Mouse (Mus musculus): ENCODE measurements around the gene Pde6d. TPM values are rescaled to one million over a fixed set of nuclear protein-coding genes. Genes with fewer than 3 reads are reported as not detected.
A peak's percentile ranks its signal among the peaks of the same experiment; 100 is the strongest.
"Not testable (repeated sequence)": the region's sequence is repeated elsewhere in the genome, so short reads cannot be mapped to it uniquely, and the experiment has no call there.

Gene Pde6d
- total RNA-seq, 1 experiment from 2014 or later: 4.1 TPM

DNA sequence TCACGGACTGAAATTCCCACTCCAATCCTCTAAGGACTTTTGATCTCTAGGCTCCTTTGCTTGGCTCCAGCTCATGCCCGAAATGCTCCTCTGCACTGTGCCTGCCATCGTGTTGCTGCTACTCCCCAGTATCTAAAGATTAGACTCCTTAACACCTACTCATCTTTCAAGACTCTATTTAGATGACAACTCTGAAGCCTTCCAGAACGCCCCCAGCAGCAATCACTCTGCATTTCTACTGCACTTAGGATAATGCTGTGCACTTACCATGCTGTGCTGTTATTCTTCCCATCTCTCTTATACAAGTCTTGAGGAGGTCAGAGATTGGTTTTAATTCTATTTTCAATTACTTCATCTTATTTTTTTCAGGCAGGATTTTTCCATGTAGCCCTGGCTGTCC is 10.5 kb downstream of the Pde6d start:
- no peak for ATAC-seq (replicated peaks; ENCODE audit: insufficient number of reproducible peaks, low FRiP score, low TSS enrichment, poor library complexity, severe bottlenecking)

- no peak for ATAC-seq (replicated peaks; ENCODE audit: insufficient number of reproducible peaks, low FRiP score, low TSS enrichment, poor library complexity, severe bottlenecking)
Observed at GRCm38 (mm10) chr1:86571381-86571780, 11.0 kb downstream of the Pde6d start.

DNA sequence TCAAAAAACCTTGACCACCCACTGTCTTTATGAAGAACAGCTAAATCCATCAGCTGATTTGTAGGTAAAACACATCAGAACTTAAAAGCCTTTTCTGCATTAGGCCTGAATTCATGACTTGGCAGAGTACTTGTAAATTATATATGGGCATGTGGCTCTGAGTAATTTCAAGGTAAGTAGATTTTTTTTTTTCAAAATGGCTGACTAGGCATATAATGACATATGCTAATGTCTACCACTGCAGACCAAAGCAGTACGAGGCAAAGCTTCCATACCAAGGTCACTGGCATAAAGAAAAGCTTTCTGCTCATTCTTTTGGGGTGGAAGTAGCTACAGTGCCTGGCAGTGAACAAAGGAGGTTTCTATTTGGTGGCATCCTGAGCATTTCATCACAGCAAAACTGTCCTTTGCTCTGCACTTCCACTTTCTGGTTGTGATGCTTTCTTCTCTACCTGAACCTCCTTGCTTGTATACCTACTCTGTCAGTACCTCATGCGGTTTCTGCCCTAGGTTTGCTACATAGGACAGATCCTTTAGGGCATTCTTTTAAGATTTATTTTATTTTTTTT is 13.1 kb downstream of the Pde6d start:
- ATAC-seq (replicated peaks; ENCODE audit: insufficient number of reproducible peaks, low FRiP score, low TSS enrichment, poor library complexity, severe bottlenecking): no peak

GRCm38 (mm10) chr1:86568409-86568808 is 14.0 kb downstream of the Pde6d start:
- ATAC-seq (replicated peaks; ENCODE audit: insufficient number of reproducible peaks, low FRiP score, low TSS enrichment, poor library complexity, severe bottlenecking): no peak

- ATAC-seq (replicated peaks; ENCODE audit: insufficient number of reproducible peaks, low FRiP score, low TSS enrichment, poor library complexity, severe bottlenecking): no peak
Observed at GRCm38 (mm10) chr1:86562663-86563062, 19.8 kb downstream of the Pde6d start.

DNA sequence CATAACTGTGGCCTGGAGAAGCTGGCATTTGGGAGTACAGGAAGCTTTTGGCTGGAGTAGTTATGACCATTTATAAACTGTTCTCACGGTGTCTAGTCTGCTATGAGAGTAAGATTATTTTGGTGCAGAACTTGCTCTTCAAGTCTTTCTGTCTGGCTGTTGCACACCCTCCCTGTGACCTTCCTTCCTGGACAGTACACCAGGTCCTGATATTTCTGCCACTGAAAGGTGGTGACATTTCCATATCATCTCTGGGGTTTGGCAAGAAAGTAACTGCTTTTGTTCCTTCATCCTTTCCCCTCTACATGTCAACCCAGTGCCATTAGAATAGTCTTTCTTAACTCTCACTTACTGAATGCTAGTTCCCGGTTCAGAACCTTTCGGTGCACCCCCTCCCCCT is 23.2 kb downstream of the Pde6d start:
- no peak for ATAC-seq (replicated peaks; ENCODE audit: insufficient number of reproducible peaks, low FRiP score, low TSS enrichment, poor library complexity, severe bottlenecking)

DNA sequence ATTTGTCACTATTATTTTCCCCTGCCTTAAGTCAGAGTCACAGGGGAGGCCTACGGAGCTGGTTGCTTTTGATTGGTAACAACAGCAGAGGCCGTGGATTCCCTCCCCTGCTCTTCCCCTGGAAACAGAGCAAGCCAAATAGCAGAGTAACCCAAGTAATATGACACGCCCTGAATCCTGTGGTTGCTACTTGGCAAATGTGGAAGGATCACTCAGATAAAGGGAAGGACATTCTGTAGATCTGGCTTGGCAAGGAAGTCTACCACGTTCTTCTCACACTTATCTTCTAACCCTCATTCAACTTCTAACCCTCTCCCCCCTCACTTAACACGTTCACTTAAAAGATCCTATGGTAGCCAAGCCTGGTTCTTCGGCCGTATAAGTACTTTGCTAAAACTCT is 24.6 kb downstream of the Pde6d start:
- ATAC-seq (replicated peaks; ENCODE audit: insufficient number of reproducible peaks, low FRiP score, low TSS enrichment, poor library complexity, severe bottlenecking): no peak

- ATAC-seq (replicated peaks; ENCODE audit: insufficient number of reproducible peaks, low FRiP score, low TSS enrichment, poor library complexity, severe bottlenecking): no peak
Observed at GRCm38 (mm10) chr1:86555665-86556064, 26.8 kb downstream of the Pde6d start.

- ATAC-seq (replicated peaks; ENCODE audit: insufficient number of reproducible peaks, low FRiP score, low TSS enrichment, poor library complexity, severe bottlenecking): no peak
Observed at GRCm38 (mm10) chr1:86551877-86552276, 30.6 kb downstream of the Pde6d start.

DNA sequence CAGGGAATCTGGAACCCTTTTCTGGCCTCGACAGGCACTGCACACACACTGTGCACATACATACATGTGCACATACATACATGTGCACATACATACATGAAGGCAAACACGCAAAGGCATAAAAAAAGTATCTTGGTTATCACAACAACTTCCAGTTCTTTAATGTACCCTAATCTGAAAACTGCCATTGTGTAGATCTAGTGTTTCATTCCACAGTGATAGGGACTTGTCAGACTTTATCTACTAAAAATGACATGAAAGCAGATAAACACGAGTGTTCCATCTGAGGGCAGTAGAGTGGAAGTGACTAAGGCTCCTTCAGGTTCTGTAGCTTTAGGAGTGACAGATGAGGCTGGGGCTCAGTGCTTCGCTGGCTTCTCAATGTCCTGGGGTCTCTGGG is 31.1 kb downstream of the Pde6d start:
- ATAC-seq (replicated peaks; ENCODE audit: insufficient number of reproducible peaks, low FRiP score, low TSS enrichment, poor library complexity, severe bottlenecking): no peak

DNA sequence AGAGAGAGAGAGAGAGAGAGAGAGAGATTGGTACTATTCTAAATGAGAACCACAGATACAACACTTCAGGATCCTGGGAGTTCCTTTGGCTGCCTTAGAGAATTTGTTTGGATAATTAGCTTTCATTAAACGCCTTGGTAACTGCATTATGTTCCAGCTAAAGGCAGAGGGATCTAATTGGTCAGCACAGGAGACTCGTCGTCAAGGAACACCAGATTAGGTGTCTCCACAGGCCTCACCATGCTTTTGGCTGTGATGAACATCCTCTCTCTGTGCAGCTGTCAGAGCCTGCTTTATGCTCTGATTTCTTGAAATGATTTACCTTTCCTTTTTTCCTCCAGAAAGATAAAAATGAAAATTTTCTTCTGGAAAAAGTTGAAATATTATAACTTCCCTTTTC is 35.6 kb downstream of the Pde6d start:
- ATAC-seq (replicated peaks; ENCODE audit: insufficient number of reproducible peaks, low FRiP score, low TSS enrichment, poor library complexity, severe bottlenecking): no peak

DNA sequence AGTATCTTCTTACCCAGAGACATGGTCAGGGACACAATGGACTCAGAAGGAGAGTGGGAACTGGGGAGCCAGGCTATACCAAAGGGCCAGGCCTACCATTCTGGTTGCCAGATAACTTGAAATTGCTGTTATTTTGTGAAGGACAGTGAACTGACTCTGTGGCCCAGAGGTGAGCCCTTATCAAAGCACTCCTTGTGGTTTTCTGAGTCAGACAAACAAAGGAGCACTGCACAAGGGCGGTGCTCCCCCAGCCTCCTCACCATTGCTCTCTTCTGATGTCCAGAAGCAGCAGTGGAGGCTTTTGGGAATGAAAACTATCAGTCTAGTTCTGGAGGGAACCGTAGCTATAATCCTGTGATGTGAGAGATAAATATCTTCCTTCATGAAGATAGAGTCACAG is 39.8 kb downstream of the Pde6d start:
- ATAC-seq (replicated peaks; ENCODE audit: insufficient number of reproducible peaks, low FRiP score, low TSS enrichment, poor library complexity, severe bottlenecking): no peak

DNA sequence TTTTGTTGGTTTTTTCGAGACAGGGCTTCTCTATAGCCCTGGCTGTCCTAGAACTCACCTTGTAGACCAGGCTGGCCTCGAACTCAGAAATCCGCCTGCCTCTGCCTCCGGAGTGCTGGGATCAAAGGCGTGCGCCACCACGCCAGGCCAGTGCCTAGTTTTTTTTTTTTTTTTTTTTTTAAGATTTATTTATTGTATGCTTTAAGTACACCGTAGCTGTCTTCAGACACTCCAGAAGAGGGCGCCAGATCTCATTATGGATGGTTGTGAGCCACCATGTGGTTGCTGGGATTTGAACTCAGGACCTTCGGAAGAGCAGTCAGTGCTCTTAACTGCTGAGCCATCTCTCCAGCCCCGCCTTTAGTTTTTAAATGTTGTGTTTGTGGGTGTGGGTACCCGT is 42.8 kb downstream of the Pde6d start:
- ATAC-seq (replicated peaks; ENCODE audit: insufficient number of reproducible peaks, low FRiP score, low TSS enrichment, poor library complexity, severe bottlenecking): not testable (repeated sequence)

DNA sequence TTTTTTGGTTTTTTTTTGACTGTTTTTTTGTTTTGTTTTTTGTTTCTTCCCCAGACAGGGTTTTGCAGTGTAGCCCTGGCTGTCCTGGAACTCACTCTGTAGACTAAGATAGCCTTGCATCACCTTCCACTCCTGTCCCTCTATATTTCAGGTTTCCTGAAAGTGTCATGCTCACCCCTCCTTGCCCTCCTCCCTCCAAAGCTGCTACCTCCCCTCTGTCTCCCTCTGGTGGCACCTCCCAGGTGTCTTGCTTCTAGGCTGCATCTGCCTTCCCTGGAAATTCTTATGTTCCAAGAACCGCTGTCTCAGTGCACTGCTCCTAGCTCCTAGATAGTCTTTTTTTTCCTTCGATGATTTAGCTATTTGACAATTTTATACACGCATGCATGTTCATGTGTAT is 44.0 kb downstream of the Pde6d start:
- no peak for ATAC-seq (replicated peaks; ENCODE audit: insufficient number of reproducible peaks, low FRiP score, low TSS enrichment, poor library complexity, severe bottlenecking)

GRCm38 (mm10) chr1:86533411-86534130 is 48.9 kb downstream of the Pde6d start:
- ATAC-seq (replicated peaks; ENCODE audit: insufficient number of reproducible peaks, low FRiP score, low TSS enrichment, poor library complexity, severe bottlenecking): no peak

GRCm38 (mm10) chr1:86532362-86533051 is 49.9 kb downstream of the Pde6d start:
- peak; percentile 73 for ATAC-seq (replicated peaks; ENCODE audit: insufficient number of reproducible peaks, low FRiP score, low TSS enrichment, poor library complexity, severe bottlenecking)

GRCm38 (mm10) chr1:86531547-86532321 is 50.7 kb downstream of the Pde6d start:
- no peak for ATAC-seq (replicated peaks; ENCODE audit: insufficient number of reproducible peaks, low FRiP score, low TSS enrichment, poor library complexity, severe bottlenecking)

DNA sequence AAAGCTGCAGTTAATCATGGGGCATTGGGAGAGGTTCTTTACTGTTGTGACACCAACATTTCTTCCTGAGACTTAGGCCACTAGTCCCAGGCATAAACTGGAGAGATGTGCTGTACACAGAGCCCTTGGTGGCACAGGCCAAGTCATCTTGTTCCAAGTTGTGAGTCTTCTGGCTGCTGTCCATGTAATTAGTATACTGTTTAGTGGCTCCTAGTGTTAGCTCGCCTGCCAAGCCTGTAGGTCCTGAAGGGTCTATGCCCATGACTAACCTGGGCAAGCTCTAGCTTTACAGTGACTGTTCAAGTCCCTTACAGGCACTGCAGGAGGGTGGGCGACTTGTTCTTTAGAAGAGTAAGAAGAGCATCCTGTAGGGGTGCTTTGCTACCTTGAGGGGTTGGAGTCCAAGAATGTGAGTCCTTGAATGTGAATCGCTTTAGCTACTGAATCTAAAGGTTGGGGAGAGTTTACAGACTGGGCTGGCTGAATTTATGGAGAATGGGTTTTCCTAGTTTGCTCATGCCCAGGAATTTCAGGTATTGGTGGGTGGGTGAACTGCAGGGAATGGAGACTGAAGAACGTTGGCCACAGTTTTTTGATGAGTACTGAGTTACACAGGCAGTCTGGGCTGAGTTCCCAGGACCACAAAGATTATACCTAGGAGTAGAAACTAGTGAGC is 51.4 kb downstream of the Pde6d start:
- no peak for ATAC-seq (replicated peaks; ENCODE audit: insufficient number of reproducible peaks, low FRiP score, low TSS enrichment, poor library complexity, severe bottlenecking)

DNA sequence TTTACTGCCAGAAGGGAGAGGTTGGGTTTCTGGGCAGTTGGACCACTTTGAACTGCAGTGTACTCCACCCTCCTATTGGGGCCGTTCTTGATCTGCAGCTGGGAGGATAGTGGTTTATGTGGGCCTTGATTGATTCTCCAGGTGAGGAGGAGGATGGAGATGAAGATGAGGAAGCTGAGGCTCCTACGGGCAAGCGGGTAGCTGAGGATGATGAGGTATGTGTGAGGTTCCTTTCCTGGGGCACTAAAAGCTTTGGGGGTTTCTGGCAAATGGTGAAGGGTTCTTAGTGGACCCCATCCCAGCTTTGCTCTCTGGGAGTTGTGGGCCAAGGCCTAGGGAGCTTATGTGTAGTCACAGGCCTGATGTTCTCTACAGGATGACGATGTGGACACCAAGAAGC is 52.8 kb downstream of the Pde6d start:
- ATAC-seq (replicated peaks; ENCODE audit: insufficient number of reproducible peaks, low FRiP score, low TSS enrichment, poor library complexity, severe bottlenecking): no peak
